Mouse (Mus musculus): ENCODE data around the gene Trmt44. TPM values are rescaled to one million over a fixed set of nuclear protein-coding genes. Genes with fewer than 3 reads are reported as not detected.

Gene Trmt44
- total RNA-seq (2021) = 1 to 10 TPM; 4.0 to 6.8 TPM
- 4.1 and 5.4 TPM in 2 replicates for polyA plus RNA-seq (2012; rRNA removed)
- long read RNA-seq, partial matches to known transcripts = 0 of 1 reads
- long read RNA-seq, other reads (novel, unspliced or antisense) = 0 of 1 reads

DNA sequence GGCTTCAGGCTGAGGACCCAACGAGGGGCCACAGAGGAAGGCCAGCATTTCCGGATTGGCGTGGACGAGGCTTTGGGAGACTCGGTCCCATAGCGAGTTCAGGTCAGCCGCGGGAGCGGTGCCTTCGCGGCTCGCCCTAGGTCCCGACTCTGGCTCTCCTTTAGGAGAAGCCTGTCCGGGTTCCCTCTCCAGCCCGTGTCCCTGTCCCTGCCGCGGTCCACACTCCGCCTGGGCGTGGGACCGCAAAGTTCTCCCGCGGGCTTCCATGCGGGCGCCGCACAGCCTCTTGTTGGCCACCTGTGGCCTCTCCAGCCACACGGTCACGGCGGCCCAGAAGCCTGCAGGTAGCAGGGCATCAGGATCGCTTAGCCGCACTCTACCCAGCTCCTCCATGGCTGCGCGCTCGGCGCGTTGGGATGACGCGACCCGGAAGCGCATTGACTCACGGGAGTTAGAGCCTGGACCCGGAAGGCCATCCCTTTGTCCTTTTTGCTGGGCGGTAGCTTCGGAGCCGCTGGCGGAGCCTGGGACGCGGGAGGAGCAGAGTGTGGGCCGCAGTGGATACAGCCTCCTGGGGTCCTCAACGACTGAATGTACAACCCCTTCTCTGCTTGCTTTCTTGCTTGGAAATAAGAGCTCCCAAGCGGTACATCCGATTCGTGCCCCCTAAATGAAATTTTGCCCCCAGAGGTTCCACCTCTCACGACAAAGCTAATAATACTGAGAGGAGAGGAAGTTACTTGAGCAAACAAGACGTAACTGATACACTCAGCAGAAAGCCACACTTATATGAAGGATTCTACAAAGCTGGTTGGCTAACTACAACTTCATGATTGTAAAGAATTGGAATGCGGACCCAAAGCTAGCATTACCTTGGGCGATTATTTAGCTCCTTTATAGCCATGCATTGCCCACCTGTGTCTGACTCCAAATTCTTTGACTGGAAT, at the start of gene Trmt44:
TSS of gene Trmt44 (minus strand) at position 418 of the 947 bp plus-strand sequence.
- peak; percentile 96 for DNase-seq

GRCm38 (mm10) chr5:35623831-35624230, 49.0 kb upstream of the Trmt44 start:
- no peak for DNase-seq

GRCm38 (mm10) chr5:35621114-35621513, 46.2 kb upstream of the Trmt44 start:
- DNase-seq = no peak

DNA sequence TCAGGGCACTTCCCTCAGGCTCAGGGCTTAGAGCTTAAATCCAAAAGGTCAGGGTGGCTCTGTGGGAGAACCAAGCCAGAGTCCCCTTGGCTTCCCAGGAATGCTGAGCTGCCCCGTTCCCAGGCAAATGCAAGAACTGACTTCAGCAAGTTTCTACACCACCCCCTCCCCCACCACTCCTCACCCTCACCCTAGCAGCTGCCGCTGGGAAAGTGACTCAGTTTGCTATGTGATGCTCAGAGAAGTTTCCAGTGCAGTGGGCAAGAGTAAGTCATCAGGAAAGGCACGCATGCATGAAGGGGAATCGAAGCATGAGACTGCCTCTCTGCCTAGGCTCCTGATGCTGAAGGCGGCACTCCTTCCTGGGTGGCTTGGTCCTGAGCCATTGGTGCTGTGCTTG, 42.1 kb upstream of the Trmt44 start:
- no peak for DNase-seq

GRCm38 (mm10) chr5:35612722-35613121, 37.9 kb upstream of the Trmt44 start:
- no peak for DNase-seq

- no peak for DNase-seq
These were observed 37.0 kb upstream of the Trmt44 start for GRCm38 (mm10) chr5:35611900-35612299.

GRCm38 (mm10) chr5:35611170-35611569, 36.3 kb upstream of the Trmt44 start:
- DNase-seq = no peak

DNA sequence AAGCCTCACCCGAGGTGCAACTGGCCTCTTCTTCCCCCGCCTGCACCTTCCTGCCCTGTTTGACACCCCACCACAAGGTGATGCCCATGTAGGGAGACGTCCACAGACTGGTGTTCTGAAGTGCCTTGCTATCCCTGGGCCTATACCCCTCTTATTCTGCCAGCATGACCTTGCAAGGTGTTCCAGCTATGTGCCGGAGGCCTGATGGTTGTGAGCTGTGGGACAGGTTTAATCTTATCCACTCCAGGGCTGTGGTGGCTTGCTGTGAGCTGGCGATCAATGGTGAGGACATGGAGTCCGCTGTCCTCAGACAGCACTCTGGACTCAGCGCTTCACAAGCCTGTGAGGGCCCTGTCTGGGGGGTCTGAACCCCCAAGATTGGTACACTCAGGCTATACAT, 35.5 kb upstream of the Trmt44 start:
- no peak for DNase-seq

- DNase-seq = no peak
These were observed 35.1 kb upstream of the Trmt44 start for GRCm38 (mm10) chr5:35609971-35610370.

DNA sequence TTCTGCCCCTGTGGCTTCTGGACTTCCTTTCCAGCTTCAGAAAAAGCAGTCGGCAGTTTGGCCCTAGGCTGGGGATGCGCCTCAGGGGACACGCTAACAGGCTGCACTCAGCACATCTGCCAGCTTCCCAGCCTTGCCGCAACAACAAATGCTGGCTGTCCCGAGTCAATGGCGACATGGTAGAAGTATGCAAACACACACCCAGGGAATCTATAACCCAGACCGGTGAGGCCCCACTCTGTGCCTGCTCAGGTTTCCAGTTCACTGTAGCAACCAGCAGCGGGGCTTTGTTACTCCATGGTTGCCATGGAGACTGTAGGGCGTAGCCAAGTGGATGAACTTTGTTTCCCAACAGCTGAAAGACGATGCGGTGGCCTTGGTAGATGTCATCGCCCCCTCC, 34.5 kb upstream of the Trmt44 start:
- DNase-seq = peak; percentile 24

DNA sequence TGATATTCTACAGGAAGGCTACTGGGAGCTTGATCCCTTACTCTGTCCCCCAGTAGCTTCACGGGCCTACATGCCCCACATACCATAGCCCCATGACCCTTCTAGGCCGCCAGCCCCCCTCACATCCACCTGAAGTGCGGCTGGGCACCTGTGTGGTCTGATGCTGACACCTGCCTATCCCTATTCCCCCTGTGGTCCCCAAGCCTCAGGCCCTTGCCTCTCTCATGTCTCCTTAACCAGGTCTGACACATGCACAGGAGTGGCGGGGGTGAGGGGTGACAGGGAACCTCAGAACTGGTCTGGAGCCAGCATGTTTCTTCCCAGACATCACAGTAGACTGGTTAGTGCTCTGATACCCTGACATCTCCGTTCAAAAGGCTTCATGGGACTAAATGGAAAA, 33.7 kb upstream of the Trmt44 start:
- no peak for DNase-seq

GRCm38 (mm10) chr5:35607784-35608183, 32.9 kb upstream of the Trmt44 start:
- no peak for DNase-seq

- DNase-seq = no peak
These were observed 31.9 kb upstream of the Trmt44 start for GRCm38 (mm10) chr5:35606800-35607199.

DNA sequence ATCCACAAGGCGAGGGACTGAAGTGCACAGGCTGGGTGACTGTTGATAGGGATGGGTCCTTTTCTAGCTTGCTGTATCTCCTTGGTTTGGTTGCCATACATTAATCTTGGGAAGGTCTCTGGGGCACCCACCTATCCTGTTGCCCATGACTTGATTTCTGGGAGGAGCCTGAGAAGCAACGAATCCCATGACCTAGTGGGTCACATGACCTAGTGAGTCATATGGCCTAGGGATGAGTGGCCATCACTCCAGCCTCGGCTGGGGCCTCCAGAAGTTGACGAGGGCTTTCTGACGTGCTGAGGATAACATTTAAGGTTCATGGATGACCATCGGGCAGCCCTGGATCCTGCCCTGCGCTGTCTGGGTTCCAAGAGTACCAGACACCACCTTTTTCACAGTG, 30.5 kb upstream of the Trmt44 start:
- DNase-seq = no peak

- no peak for DNase-seq
These were observed 26.7 kb upstream of the Trmt44 start for GRCm38 (mm10) chr5:35601526-35601925.

DNA sequence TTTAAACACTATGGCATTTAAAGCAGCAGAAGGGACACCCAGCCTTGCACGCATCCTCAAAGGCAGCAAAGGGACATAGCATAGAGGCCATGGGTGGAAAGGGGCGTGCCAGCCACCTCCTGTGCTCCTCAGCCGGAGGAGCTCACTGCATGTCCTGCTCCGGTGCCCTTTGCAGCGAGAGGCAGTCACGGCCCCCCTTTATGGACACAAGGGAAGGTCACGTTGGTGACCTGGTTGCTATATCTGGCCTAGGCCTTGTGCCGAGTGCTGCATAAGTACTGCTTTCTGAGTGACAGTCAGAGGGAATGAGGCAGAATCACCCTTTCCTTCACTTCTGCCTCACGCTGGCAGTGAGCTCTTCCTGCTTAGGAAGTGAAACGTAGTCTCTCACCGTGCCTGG, 25.4 kb upstream of the Trmt44 start:
- DNase-seq = no peak

DNA sequence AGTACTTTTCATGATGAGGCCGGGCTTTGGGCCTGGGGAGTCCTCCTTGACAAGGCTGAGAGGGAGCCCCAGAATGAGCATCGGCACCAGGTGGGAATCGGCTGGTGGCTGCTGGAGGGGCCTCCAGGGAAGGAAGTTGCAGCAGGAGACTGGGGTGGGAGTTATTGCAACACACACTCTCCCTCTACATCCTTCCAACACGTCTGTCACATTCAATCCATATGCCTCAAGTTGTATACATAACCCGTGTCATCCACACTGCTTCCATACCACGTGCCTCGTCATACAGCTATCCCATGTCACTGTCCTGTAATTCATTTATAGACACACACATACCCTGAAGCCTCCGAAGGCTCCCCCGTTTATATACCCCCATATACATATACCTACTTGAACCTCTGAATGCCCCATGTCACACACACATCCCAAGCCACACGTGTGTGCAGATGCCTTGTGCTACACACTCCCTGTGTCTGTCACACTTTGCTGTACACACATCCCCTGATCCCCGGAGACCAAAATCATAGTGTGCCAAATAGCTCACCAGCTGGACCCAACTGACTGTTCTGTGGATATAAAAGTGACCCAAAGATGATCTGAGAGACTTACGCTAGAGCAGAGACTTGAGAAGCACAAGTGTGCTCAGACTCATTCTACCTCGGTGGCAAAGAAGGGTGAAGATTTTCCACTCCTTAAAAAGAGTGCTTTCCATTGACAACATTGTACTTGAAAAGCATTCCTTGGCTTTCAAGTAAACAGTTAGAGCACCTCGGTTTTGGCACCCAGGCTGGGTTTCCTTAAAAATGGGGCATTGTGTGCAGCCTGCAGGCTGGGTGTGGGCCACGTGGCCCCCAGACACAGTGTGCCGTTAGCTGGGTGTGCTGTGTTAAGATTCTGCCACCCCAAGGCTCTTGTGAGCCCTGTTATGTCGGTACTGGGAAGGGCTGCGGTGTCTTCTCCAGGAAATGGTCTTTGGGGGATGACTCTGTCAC, 21.6 kb upstream of the Trmt44 start:
- DNase-seq = no peak

DNA sequence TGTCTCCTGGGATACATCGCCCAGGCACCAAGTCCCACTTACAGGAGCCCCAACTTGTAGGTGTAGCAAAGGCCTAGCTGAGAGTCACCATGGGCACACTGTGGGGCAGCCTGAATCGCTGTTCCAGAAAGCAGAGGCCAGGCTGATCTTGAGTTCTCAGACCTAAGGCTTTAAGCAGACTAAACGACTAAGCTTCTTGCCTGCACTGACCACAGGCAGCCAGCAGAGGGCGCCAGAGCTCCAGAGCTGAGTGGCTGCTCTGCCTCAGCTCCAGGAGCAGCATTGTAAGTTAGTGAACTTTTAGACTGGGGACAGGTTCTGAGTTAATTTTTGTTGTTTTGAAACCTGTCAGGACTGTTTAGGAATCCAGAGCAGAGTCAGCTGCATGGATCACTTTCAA, 20.8 kb upstream of the Trmt44 start:
- DNase-seq = peak; percentile 74

- DNase-seq = peak; percentile 29
These were observed 19.9 kb upstream of the Trmt44 start for GRCm38 (mm10) chr5:35594768-35595167.

GRCm38 (mm10) chr5:35593272-35593671, 18.4 kb upstream of the Trmt44 start:
- DNase-seq = no peak

- DNase-seq = peak; percentile 82
These were observed 18.0 kb upstream of the Trmt44 start for GRCm38 (mm10) chr5:35592824-35593223.

DNA sequence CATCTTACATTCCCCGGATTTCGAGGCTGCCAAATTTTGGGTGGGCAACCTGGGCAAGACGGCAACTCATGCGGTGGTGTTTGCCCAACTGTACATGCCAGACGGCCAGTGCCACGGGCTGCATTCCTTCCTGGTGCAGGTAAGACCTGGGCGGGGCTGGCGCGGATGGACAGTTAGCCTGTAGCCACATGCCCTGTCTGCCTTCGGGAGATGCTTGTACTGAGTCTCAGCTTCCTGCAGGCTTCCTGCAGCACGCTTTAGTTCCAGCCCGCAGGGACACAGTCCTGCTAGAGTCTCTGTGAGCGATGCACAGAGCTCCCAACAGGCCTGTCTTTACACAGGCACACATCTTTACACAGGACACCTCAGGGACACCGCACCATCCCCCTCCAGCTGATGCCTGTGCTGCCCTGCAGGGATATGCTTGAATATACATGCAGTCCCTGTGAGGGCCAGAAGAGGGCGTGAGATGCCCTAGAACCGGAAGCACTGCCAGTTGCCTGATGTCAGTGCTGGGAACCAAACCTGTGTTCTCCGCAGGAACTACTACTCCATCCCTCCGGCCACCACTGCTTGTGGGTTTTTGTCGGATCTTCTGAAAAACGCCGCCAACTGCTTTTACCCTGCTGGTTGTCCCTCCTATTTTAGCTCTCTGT, 17.3 kb upstream of the Trmt44 start:
- DNase-seq = no peak
